Mouse (Mus musculus) embryonic stem cell, embryonic (primary cell): ENCODE measurements around the gene Ern1.

ENCODE experiments used
- CTCF ChIA-PET, 4 experiments: fragments of 300-600 bp in 2 of 4; fragments of 350-600 bp in 2 of 4; sonication (Branson Sonifier 250); formaldehyde crosslinking; loops; one replicate each; lab custom pipeline; 2022; ENCODE audit warnings: inconsistent platforms in 2 of 4; lab: Charles Lee
- POLR2A ChIA-PET, 4 experiments: fragments of 300-600 bp in 2 of 4; fragments of 350-600 bp in 2 of 4; sonication (Branson Sonifier 250); formaldehyde crosslinking; loops; one replicate each; lab custom pipeline; 2022; ENCODE audit warnings: antibody characterized with exemption in 4 of 4, inconsistent platforms in 1 of 4; lab: Charles Lee

Ern1 gene

GRCm38 (mm10) chr11:106487733-106488115 lies at the start of gene Ern1:
Ern1 (minus strand) TSS chr11:106487852.
- ChIA-PET CTCF (interaction anchor here in 3 of 4 experiments (0.6 to 2.0 kb wide), 14 partner anchors 13 to 651 kb away, joined by 3 to 7 read pairs (median 4); partner anchors contain the start of genes Kpna2 (in 1 of the 3) and Tex2 (in 1 of the 3)), POLR2A (interaction anchor here (0.5 to 16.0 kb wide), 82 partner anchors 9 to 544 kb away, joined by 3 to 457 read pairs (median 4); partner anchors contain the start of genes Cep95 (in 2 of the 4), Ddx5 (in 2 of the 4), Tex2 (in 2 of the 4) and Ccdc47 (in 1 of the 4))

- ChIA-PET CTCF (no interaction called here), POLR2A (interaction anchor here in 2 of 4 experiments (0.5 to 4.8 kb wide), 9 partner anchors 9 to 36 kb away, joined by 3 to 24 read pairs (median 5); no protein-coding TSS in a partner anchor)
These were observed 48.7 kb upstream of the Ern1 start for GRCm38 (mm10) chr11:106536253-106536912.

- POLR2A ChIA-PET: interaction anchor here in 3 of 4 experiments (0.6 to 4.8 kb wide), 5 partner anchors 9 to 39 kb away, joined by 3 to 24 read pairs (median 5); no protein-coding TSS in a partner anchor
- CTCF ChIA-PET: no interaction called here
These were observed 48.1 kb upstream of the Ern1 start for GRCm38 (mm10) chr11:106535660-106536252.

- POLR2A ChIA-PET: interaction anchor here (0.6 to 4.2 kb wide), 5 partner anchors 15 to 80 kb away, joined by 3 to 18 read pairs (median 5); no protein-coding TSS in a partner anchor
- CTCF ChIA-PET: no interaction called here
These were observed 44.7 kb upstream of the Ern1 start for GRCm38 (mm10) chr11:106532248-106532790.

- POLR2A ChIA-PET: interaction anchor here in 3 of 4 experiments (0.6 to 3.4 kb wide), 6 partner anchors 16 to 173 kb away, joined by 3 to 14 read pairs (median 7); no protein-coding TSS in a partner anchor
These were observed 42.1 kb upstream of the Ern1 start for GRCm38 (mm10) chr11:106529786-106530185.

GRCm38 (mm10) chr11:106529113-106529512 lies 41.5 kb upstream of the Ern1 start:
- POLR2A ChIA-PET: interaction anchor here in 3 of 4 experiments (0.8 to 3.4 kb wide), 7 partner anchors 15 to 28 kb away, joined by 3 to 14 read pairs (median 5); no protein-coding TSS in a partner anchor
- CTCF ChIA-PET: interaction anchor here in 3 of 4 experiments (0.6 to 1.7 kb wide), 5 partner anchors 10 to 214 kb away, joined by 3 to 7 read pairs (median 3); no protein-coding TSS in a partner anchor

More at GRCm38 (mm10) chr11:106529786-106530185, 42.1 kb upstream of the Ern1 start:
- CTCF ChIA-PET: interaction anchor here in 2 of 4 experiments (0.8 to 1.7 kb wide), 4 partner anchors 39 to 213 kb away, joined by 3 to 7 read pairs (median 3); no protein-coding TSS in a partner anchor

GRCm38 (mm10) chr11:106527926-106528325 lies 40.3 kb upstream of the Ern1 start:
- ChIA-PET POLR2A (interaction anchor here in 3 of 4 experiments (0.6 to 3.0 kb wide), 10 partner anchors 9 to 90 kb away, joined by 3 to 12 read pairs (median 4); no protein-coding TSS in a partner anchor), CTCF (interaction anchor here in 1 of 4 experiments (0.8 kb wide), 1 partner anchor 109 kb away, joined by 3 read pairs; no protein-coding TSS in a partner anchor)

- POLR2A ChIA-PET: interaction anchor here in 3 of 4 experiments (1.1 to 3.0 kb wide), 7 partner anchors 9 to 28 kb away, joined by 3 to 9 read pairs (median 5); no protein-coding TSS in a partner anchor
These were observed 39.6 kb upstream of the Ern1 start for GRCm38 (mm10) chr11:106527147-106527821.

GRCm38 (mm10) chr11:106522538-106522937 lies 34.9 kb upstream of the Ern1 start:
- CTCF ChIA-PET: interaction anchor here in 2 of 4 experiments (0.6 to 0.9 kb wide), 2 partner anchors 8 to 220 kb away, joined by 3 to 4 read pairs; no protein-coding TSS in a partner anchor

More at GRCm38 (mm10) chr11:106527147-106527821, 39.6 kb upstream of the Ern1 start:
- CTCF ChIA-PET: interaction anchor here in 2 of 4 experiments (0.5 to 0.8 kb wide), 2 partner anchors 108 to 442 kb away, joined by 3 to 5 read pairs; no protein-coding TSS in a partner anchor

GRCm38 (mm10) chr11:106521612-106522011 lies 34.0 kb upstream of the Ern1 start:
- CTCF ChIA-PET: interaction anchor here in 2 of 4 experiments (0.6 to 0.9 kb wide), 3 partner anchors 9 to 557 kb away, joined by 3 to 6 read pairs (median 4); no protein-coding TSS in a partner anchor

More at GRCm38 (mm10) chr11:106522538-106522937, 34.9 kb upstream of the Ern1 start:
- POLR2A ChIA-PET: interaction anchor here (0.6 to 14.1 kb wide), 11 partner anchors 9 to 90 kb away, joined by 3 to 157 read pairs (median 4); partner anchors contain the start of gene Tex2 (in 1 of the 4)

GRCm38 (mm10) chr11:106520404-106520803 lies 32.8 kb upstream of the Ern1 start:
- ChIA-PET CTCF (interaction anchor here in 2 of 4 experiments (0.6 to 1.0 kb wide), 2 partner anchors 33 to 222 kb away, joined by 3 to 4 read pairs; no protein-coding TSS in a partner anchor), POLR2A (interaction anchor here in 3 of 4 experiments (1.0 to 14.1 kb wide), 8 partner anchors 13 to 93 kb away, joined by 3 to 157 read pairs (median 6); partner anchors contain the start of genes Ern1 (in 1 of the 3) and Tex2 (in 1 of the 3))

More at GRCm38 (mm10) chr11:106521612-106522011, 34.0 kb upstream of the Ern1 start:
- POLR2A ChIA-PET: interaction anchor here in 3 of 4 experiments (0.6 to 14.1 kb wide), 17 partner anchors 10 to 733 kb away, joined by 3 to 157 read pairs (median 4); partner anchors contain the start of genes Ern1 (in 1 of the 3) and Tex2 (in 1 of the 3)

- CTCF ChIA-PET: interaction anchor here in 2 of 4 experiments (0.5 to 1.6 kb wide), 2 partner anchors 16 to 492 kb away, joined by 3 read pairs; no protein-coding TSS in a partner anchor
- POLR2A ChIA-PET: interaction anchor here in 3 of 4 experiments (1.2 to 14.1 kb wide), 5 partner anchors 12 to 19 kb away, joined by 3 to 157 read pairs (median 12); no protein-coding TSS in a partner anchor
These were observed 31.9 kb upstream of the Ern1 start for GRCm38 (mm10) chr11:106519519-106519918.

GRCm38 (mm10) chr11:106518391-106518790 lies 30.7 kb upstream of the Ern1 start:
- ChIA-PET POLR2A (interaction anchor here (0.5 to 14.1 kb wide), 13 partner anchors 9 to 224 kb away, joined by 3 to 157 read pairs (median 4); no protein-coding TSS in a partner anchor), CTCF (interaction anchor here in 3 of 4 experiments (0.6 to 1.6 kb wide), 5 partner anchors 14 to 160 kb away, joined by 3 to 4 read pairs (median 3); no protein-coding TSS in a partner anchor)

- ChIA-PET CTCF (interaction anchor here in 1 of 4 experiments (1.5 kb wide), 1 partner anchor 227 kb away, joined by 3 read pairs; no protein-coding TSS in a partner anchor), POLR2A (interaction anchor here in 3 of 4 experiments (0.6 to 14.1 kb wide), 10 partner anchors 11 to 274 kb away, joined by 3 to 157 read pairs (median 5); partner anchors contain the start of genes Cep95 (in 1 of the 3), Ddx5 (in 1 of the 3), Ern1 (in 1 of the 3) and Tex2 (in 1 of the 3))
These were observed 27.6 kb upstream of the Ern1 start for GRCm38 (mm10) chr11:106515079-106515745.

- ChIA-PET POLR2A (interaction anchor here in 3 of 4 experiments (0.7 to 14.1 kb wide), 8 partner anchors 10 to 65 kb away, joined by 3 to 157 read pairs (median 11); partner anchors contain the start of gene Ern1 (in 1 of the 3)), CTCF (interaction anchor here in 2 of 4 experiments (0.7 to 1.5 kb wide), 5 partner anchors 23 to 519 kb away, joined by 3 to 5 read pairs (median 3); partner anchors contain the start of gene Tex2 (in 1 of the 2))
These were observed 26.8 kb upstream of the Ern1 start for GRCm38 (mm10) chr11:106514446-106514845.
